Mouse (Mus musculus): Measurements from ENCODE around the gene Ocln.

- TF ChIP-seq CTCF (IDR thresholded peaks at IDR 0.05; ENCODE audit: extremely low read depth, insufficient read length, insufficient replicate concordance, low read depth, low read length) (no peak), POLR2A (IDR thresholded peaks at IDR 0.05; ENCODE audit: low read depth, low read length) (no peak)
Measured at GRCm38 (mm10) chr13:100559449-100559848, 6.9 kb upstream of the Ocln start.

Measured in small intestine, adult 2 months (tissue).